Mouse (Mus musculus): ENCODE data around the gene Thbd. TPM values are rescaled to one million over a fixed set of nuclear protein-coding genes. Genes with fewer than 3 reads are reported as not detected.

The Thbd gene
- total RNA-seq, 2 experiments from 2014 or later: 20.5 to 34.7 TPM

- DNase-seq: no peak
These were observed 17.9 kb upstream of the Thbd start for GRCm38 (mm10) chr2:148425709-148426382.

- no peak for DNase-seq
These were observed 13.7 kb upstream of the Thbd start for GRCm38 (mm10) chr2:148421706-148422105.

DNA sequence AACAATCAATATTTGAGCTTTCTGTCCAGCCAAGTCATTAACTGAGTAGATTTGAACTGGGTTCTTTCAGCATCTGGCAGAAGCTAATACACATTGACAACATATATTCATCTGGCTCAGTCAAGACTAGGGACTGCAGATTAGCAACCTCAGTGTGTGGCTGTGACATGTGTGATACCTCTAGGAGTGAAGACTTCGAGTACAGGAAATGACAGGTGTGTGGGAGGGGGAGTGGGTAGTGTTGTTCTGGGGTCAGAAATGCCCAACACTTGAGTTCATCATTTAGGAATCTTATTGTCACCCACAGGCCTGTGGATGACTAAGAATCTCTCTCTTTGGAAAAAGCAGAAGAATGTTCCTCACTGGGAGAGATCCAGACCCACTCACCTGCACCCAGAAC lies 13.1 kb upstream of the Thbd start:
- no peak for DNase-seq

DNA sequence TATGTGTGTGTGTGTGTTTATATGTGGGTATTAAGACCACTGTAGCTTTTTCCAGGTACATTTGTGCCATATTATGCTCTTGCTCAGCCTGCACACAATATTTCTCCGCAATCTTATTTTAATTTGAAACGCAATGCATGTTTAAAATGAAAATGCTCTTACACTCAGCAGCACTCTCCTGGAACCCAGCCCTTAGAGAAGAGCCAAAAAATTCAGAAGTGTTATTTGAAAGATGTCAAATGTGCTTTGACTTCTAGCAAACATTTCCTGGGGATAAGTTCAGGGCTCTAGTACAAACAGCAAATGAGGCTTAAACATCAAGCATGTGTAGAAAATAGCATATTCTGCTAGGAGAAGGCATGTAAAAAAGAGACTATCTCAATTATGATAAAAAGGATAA lies 11.8 kb upstream of the Thbd start:
- no peak for DNase-seq

DNA sequence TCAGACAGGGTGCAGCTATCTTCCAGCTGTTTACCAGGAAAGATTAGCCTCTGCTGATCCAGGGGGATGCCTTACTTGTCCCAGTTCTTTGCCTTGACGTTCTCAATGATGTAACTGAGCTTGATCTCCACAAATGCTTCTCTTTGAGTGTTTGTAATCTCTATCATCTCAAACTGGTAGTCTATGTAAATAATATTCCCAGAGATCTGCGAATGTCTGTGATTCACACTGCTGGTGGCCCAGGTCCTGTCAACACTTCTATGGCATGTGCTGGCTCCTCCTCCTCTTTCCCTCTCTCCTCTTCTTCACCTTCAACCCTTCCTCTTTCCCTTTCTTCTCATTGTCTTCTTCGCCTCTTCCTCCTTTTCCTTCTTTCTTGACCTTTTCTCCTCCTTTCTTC lies 11.2 kb upstream of the Thbd start:
- DNase-seq: no peak

GRCm38 (mm10) chr2:148409821-148410220 lies 1.8 kb upstream of the Thbd start:
- DNase-seq: no peak

DNA sequence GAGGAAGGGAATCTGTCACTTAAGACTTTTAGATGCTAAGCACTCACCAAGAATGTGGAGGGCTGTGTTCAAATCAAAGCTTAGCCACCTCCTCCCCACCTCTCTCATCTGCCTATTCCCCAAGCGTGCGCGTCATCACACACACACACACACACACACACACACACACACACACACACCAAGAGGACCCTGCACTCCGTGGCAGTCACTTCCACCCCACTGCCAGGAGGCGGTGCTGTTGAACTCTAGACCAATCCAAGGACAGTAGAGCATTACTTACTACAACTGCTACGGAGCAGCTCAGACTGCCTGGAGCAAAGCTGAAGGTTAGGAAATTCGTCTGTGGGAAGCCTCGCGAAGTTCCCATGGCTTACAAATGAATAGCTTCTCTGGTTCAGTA lies 1.2 kb upstream of the Thbd start:
- DNase-seq: peak; percentile 90

DNA sequence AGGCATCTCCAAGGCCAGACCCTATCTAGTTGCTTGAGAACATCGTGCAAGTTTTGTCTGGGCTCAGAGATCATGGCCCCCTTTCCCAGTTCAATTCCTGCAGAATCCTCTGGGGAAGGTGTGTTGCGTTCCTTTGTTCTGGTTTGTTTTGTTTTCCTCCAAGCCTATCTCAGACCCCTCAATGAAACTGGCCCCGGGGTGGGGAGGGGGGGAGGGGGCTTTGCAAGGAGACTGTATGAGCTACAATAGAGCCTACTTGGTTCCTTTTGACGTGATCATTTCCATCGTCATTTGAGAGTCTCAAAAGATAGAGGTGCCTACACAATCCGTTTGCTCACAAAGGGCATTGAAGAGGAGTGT lies 753 bp upstream of the Thbd start:
- DNase-seq: no peak

- DNase-seq: peak; percentile 79 to 86
These were observed 768 bp downstream of the Thbd start for GRCm38 (mm10) chr2:148406971-148407869.

DNA sequence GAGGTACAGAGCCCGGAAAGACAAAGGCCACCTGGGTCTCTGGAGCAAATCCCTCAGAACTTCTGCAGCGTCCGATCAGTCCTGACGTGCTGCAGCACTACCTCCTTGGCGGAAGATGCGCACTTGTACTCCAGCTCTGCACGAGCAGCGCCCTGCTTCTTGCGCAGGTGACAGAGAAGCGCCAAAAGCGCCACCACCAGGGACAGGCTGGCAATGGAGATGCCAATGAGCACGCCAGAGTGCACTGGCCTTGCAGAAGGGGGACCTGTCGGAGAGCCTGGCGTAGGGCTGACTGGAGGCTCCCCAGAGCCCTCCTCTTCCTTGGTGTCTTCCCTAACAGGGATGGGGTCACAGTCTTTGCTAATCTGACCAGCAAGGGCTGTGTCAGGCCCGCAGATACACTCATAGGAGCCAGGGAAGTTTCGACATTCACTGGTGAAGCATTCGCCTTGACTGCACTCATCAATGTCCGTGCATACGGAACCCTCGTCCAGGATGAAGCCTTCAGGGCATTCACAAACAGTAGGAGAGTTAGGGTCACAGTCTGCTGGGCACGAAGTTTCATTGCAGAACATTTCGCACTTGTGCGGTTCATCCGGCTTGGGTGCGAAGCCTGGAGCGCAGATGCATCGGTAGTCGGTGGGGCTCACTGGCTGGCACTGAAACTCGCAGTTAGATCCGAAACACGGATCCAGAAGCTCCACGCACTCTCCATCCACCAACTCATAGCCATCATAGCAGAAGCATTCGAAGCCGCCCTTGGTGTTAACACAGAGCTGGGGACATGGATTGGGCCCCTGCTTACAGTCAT lies 1.6 kb downstream of the Thbd start:
- peak; percentile 50 to 52 for DNase-seq

DNA sequence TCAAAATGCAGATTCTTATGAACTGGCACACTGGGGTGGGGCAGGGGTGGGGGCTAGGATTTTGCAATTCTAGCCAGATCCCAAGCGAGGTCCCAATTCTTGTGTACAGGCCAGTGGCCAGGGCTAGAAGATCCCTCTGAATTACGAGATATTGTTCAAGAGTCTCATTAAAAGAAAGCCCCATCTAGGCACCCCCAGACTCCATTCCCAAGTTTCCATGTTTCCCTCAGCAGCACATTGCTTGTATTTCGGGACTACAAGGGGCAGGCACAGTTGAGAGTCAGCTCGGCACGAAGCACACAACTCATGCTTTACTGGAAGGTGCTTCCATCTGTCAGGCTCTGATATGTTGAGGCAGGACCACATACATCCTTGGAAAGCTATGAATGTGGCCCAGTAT lies 3.1 kb downstream of the Thbd start:
- DNase-seq: no peak

DNA sequence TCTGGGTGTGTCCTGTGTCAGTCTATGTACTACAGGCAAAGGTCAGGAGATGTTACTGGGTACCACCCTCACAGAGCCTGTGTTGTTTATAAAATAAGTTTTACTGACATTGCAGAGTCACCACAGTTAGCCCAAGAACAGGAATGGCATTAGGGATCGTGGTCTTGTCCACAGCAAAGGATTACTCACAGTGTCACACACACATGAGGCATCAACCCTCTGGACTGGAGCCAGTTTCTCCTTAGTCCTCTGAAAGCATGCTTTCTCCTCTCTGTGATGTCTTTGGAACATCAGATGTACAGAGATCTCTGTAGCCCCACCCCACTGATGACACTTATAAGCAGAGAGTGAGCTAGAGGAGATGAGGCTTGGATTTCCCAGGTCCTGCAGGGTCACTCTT lies 5.8 kb downstream of the Thbd start:
- peak in 1 of 2 experiments; percentile 30 for DNase-seq

DNA sequence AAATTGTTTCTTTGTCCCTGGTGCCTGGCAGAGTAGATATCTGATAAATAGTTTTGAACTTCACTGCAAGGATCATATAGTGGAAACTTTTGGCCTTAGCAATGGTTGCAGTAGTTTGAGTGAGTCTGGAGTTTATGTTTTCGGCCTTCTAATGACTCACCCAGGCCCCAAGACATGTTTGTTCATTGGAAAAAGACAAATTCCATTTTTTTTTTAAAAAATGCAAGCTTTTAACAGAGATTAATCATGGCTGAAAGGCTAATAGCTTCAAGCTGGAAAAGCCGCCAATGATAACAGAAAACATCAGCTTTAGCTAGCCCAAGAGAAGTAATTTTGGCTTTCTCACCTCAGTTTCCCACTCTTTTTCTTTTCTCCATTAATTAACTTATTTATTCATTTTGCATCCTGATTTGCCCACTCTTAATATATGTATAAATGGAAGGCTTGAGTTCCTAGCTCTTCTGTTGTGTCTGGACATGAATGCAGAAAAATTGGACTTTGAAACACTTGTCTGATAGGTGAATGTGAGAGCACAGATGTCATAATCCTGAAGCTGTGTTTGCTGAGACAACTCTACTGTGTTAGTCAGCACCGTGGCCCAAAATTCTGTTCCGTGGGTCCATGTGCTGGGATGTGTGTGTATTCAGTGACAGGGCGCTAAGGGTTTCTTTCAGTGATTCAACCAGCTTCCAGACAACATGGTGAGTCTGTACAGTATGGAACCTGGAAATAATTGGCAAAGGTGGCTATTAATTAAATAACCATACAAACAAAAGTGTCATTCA lies 8.9 kb downstream of the Thbd start:
- no peak for DNase-seq

DNA sequence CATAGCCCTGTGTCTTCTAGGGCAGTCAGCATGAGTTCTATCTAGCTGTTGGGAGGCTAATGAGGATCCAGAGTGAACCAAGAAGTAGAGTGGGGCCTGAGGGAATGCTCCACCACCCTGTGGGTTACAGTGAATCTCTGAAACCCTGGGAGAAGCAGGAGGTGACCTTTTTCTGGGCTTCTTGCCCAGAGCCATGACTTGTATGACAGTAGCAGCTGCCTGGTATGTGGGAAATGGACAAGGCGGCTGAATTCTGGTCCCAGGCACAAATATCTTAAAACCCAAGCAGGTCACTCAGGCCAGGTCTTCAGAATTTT lies 10.2 kb downstream of the Thbd start:
- peak; percentile 66 to 68 for DNase-seq

- no peak for DNase-seq
These were observed 10.8 kb downstream of the Thbd start for GRCm38 (mm10) chr2:148397015-148397783.

DNA sequence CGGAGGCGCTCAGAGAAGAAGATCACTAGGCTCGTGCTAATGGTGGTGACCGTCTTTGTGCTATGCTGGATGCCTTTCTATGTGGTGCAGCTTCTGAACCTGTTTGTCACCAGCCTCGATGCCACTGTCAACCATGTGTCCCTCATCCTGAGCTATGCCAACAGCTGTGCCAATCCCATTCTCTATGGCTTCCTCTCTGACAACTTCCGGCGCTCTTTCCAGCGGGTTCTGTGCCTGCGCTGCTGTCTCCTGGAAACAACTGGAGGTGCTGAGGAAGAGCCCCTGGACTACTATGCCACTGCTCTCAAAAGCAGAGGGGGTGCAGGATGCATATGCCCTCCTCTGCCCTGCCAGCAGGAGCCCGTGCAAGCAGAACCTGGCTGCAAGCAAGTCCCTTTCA lies 11.8 kb downstream of the Thbd start:
- no peak for DNase-seq

DNA sequence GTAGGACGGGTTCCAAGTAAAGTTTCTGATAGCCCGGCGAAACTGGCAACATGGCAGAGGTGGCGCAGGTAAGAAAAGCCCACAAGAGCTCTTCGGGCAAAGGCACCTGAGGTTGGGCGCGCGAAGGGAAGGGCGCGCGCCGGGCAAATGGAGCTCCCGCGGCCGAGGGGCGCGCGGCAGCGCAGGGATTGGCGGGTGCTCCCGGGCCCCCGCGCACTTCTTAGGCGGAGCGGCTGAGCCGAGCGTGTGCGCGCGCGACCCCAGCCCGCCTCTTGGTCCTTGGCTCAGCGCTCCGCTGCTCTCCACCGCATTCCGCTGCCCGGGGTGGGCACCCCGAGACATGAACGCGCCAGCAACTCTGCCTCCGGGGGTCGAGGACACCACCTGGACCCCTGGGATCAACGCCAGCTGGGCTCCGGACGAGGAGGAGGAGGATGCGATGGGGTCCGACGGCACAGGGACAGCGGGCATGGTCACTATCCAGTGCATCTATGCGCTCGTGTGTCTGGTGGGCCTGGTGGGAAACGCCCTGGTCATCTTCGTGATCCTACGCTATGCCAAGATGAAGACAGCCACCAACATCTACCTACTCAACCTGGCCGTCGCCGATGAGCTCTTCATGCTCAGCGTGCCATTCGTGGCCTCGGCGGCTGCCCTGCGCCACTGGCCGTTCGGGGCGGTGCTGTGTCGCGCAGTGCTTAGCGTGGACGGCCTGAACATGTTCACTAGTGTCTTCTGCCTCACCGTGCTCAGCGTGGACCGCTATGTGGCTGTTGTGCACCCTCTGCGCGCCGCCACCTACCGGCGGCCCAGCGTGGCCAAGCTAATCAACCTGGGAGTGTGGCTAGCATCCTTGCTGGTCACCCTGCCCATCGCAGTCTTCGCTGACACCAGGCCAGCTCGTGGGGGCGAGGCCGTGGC lies 12.6 kb downstream of the Thbd start, which contains the start of gene Sstr4:
TSS of gene Sstr4 (plus strand) at position 214 of the 921 bp plus-strand sequence.
- peak; percentile 49 to 56 for DNase-seq

GRCm38 (mm10) chr2:148393846-148394245 lies 14.1 kb downstream of the Thbd start:
- no peak for DNase-seq

DNA sequence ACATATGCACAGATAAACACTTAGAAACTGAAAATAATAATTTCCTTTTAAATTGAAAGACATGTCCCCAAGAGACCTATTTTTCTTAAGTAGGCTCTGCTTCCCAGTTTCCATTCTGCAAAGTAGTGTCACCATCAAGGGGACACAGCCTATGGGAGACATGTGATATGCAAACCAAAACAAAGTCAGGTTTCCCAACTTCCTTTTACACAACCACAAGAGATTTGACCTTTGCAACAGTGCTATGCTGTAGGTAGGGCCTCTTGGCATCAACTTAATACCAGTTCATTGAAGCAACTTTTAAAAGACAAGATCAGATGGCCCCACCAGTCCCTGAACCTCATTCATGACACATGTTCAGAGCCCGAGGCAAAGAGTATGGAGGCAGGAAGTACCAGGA lies 14.8 kb downstream of the Thbd start:
- no peak for DNase-seq
